Mouse (Mus musculus) activated CD4-positive, CD25-positive, alpha-beta regulatory T cell, adult 9 weeks (primary cell): ENCODE results near the gene I830077J02Rik. TPM values are rescaled to one million over a fixed set of nuclear protein-coding genes. Genes with fewer than 3 reads are reported as not detected.

ENCODE experiments used
- polyA plus RNA-seq: library from polyadenylated mRNA; unstranded; fragments of 100-300 nt; shearing (Covaris generic); gene quantifications from one replicate; pipeline ENCODE4 v1.2.1, GENCODE M21; 2017

Gene I830077J02Rik
- polyA plus RNA-seq: 0.87 TPM

GRCm38 (mm10) chr3:105932240-105933071 lies at the start of gene I830077J02Rik:
TSS of gene I830077J02Rik (minus strand) at chr3:105932664.

DNA sequence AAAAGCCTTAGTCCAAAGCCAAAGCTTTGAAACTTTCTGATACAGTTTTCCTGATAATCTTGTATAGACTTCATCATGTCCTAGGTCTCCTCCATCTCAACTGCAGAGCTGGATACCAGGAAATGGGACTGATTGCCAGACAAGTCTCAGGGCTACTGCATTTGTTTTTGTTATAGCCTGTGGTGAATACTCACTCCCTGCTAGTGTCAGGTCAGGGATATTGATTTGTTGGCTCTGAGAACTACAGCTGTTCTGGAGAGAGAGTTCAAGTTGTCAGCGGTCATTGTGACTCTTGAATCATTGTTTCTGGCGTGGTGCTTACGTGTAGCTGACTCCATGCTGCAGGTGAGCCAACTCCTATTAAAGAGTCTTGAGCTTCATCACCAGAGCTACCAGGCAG lies 40.9 kb upstream of the I830077J02Rik start, which contains the start of gene Ovgp1:
Gene Ovgp1, plus strand, starts transcription at position 301 of the 400 bp plus-strand sequence.

GRCm38 (mm10) chr3:105959999-105960398 lies 27.5 kb upstream of the I830077J02Rik start, which contains the start of gene Atp5f1:
TSS of gene Atp5f1 (minus strand) at chr3:105960099.

GRCm38 (mm10) chr3:105958974-105959580 lies 26.6 kb upstream of the I830077J02Rik start, which contains the start of gene Wdr77:
TSS of gene Wdr77 (plus strand) at chr3:105959369.

Other genes with a start within 250 kb of the I830077J02Rik start
- gene Ddx20, start 245.1 kb downstream of the I830077J02Rik start, polyA plus RNA-seq: 11.3 TPM
- gene Inka2, start 228.1 kb downstream of the I830077J02Rik start, polyA plus RNA-seq: 4.0 TPM
- gene Rap1a, start 131.3 kb downstream of the I830077J02Rik start, polyA plus RNA-seq: 330 TPM
- not detected for gene Adora3, start 61.8 kb downstream of the I830077J02Rik start, polyA plus RNA-seq
- not detected for gene Tmigd3, start 61.8 kb downstream of the I830077J02Rik start, polyA plus RNA-seq
- 86.9 TPM for gene Wdr77, start 26.7 kb upstream of the I830077J02Rik start, polyA plus RNA-seq
- gene Atp5f1, start 27.4 kb upstream of the I830077J02Rik start, polyA plus RNA-seq: 379 TPM
- 4.1 TPM for gene Ovgp1, start 41.0 kb upstream of the I830077J02Rik start, polyA plus RNA-seq
- gene Pifo, start 82.0 kb upstream of the I830077J02Rik start, polyA plus RNA-seq: 1.1 TPM
- gene Chil5, start 100.2 kb upstream of the I830077J02Rik start, polyA plus RNA-seq: 11.1 TPM
- not detected for gene Chia1, start 180.6 kb upstream of the I830077J02Rik start, polyA plus RNA-seq
- not detected for gene Chil3, start 234.9 kb upstream of the I830077J02Rik start, polyA plus RNA-seq